Mouse (Mus musculus) C2C12 (cell line): ENCODE data around the gene Adgrg2.

Experiments
- CEBPB ChIP-seq: IDR thresholded peaks from one replicate; pipeline ENCODE4 v1.6.1; 2011; ENCODE audit warnings: low read depth, mild to moderate bottlenecking, control low read depth, moderate library complexity
- CTCF ChIP-seq: IDR thresholded peaks from one replicate; pipeline ENCODE4 v1.5.1; 2011; ENCODE audit not compliant: control insufficient read depth, insufficient read depth, insufficient read length
- MAX ChIP-seq: IDR thresholded peaks from one replicate; pipeline ENCODE4 v1.6.1; 2011; ENCODE audit warnings: mild to moderate bottlenecking, control low read depth
- MYOD1 ChIP-seq: IDR thresholded peaks from one replicate; pipeline ENCODE4 v1.6.1; 2011; ENCODE audit warnings: low read depth; ENCODE audit not compliant: control insufficient read depth, insufficient read length
- MYOG ChIP-seq: IDR thresholded peaks from one replicate; pipeline ENCODE4 v1.6.1; 2011; ENCODE audit not compliant: control insufficient read depth, insufficient read length; ENCODE audit errors: extremely low read depth
- USF1 ChIP-seq: IDR thresholded peaks from one replicate; pipeline ENCODE4 v1.6.1; 2011; ENCODE audit warnings: low read depth, mild to moderate bottlenecking, control low read depth, moderate library complexity

DNA sequence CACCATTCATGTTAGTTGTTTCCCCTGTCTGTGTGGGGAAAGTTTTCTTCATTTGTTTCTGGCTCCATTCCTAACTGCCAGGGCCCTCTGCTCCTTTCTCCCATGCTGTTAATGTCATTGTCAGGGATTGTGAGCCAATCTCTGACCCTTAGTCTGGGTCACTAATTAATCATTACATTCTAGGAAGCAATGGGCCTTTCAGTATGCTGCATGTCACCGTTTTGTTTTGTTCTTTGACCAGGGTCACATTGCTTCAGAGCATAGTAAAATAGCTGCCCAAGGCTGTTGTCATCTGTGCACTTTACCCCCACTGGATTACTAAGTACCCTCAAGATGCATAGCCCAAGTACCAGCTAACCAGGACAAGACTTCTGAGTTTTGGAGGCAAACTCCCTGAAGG lies 36.0 kb downstream of the Adgrg2 start:
- TF ChIP-seq CEBPB = no peak
- TF ChIP-seq CTCF = no peak
- TF ChIP-seq MYOG = no peak
- no peak for TF ChIP-seq USF1
- no peak for TF ChIP-seq MAX
- TF ChIP-seq MYOD1 = no peak
